Mouse (Mus musculus): Measurements from ENCODE around the gene Tfr2.
"Not testable (repeated sequence)": the region's sequence is repeated elsewhere in the genome, so short reads cannot be mapped to it uniquely, and the experiment has no call there.

The Tfr2 gene

DNA sequence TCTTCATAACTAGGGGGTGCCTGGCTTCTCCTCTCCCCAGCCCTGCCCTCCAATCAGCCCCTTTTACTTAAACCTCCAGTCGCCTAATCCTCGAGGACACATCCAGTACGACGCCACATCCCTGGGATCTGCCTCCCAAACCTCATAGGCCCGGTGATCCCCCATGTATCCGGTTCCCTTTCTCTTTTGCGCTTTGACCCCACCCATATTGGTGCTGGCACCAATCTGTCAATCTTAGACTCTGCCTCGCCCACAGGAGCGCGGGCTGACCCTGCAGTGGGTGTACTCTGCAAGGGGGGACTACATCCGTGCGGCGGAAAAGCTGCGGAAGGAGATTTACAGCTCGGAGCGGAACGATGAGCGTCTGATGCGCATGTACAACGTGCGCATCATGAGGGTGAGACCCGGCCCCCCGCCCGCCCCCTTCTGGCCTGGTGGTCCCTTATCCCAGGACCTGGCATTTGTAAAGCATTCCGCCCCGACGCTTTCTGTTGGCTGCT is 14.1 kb downstream of the Tfr2 start:
- in situ Hi-C loops (cut with MseI, MboI) = no loop called here

GRCm38 (mm10) chr5:137584976-137585375 is 15.3 kb downstream of the Tfr2 start:
- in situ Hi-C loops (cut with MseI, MboI) = no loop called here

DNA sequence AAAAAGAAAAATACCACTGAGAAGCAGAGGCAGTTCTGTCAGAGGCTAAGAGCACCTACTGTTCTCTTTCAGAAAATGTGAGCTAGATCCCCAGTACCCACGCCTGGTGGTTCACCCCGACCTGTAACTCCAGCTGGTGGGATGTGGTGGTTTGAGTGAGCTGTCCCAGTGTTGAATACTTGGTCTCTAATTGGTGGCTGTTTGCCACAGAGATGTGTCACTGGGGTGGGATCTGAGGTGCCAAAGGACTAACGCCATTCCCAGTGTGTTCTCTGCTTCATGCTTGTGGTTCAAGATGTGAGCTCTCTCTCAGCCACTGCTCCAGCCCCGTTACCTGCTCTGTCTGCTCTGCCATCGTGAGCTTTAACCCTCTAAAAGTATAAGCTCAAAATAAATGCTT is 20.9 kb downstream of the Tfr2 start:
- in situ Hi-C loops (cut with MseI, MboI) = no loop called here

- in situ Hi-C loops (cut with MseI, MboI) = no loop called here
Observed at GRCm38 (mm10) chr5:137595921-137596320, 26.3 kb downstream of the Tfr2 start.

DNA sequence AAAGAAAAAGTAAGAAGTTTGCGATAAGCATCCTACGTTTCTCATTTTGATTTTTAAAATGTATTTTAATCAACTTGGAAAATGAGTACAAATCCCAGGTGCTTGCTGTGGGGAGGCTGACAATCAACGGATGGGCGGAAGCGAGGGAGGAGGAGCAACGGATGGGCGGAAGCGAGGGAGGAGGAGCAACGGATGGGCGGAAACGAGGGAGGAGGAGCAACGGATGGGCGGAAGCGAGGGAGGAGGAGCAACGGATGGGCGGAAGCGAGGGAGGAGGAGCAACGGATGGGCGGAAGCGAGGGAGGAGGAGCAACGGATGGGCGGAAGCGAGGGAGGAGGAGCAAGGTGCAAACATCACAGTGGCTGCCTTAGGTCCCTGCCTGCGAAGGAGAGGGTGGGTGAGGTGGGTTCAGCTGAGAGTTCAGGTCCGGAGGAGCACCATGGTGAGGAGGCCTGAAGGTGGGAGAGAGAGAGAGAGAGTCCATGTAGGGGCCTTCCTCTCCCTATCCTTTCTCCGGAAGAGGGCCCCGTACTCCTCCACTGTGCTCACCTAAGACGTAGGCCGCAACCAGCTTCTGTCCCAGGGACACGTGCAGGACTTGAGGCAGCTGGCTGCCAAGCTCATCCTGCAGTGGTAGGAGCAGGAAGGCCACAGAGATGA is 27.1 kb downstream of the Tfr2 start:
- in situ Hi-C loops (cut with MseI, MboI) = no loop called here

DNA sequence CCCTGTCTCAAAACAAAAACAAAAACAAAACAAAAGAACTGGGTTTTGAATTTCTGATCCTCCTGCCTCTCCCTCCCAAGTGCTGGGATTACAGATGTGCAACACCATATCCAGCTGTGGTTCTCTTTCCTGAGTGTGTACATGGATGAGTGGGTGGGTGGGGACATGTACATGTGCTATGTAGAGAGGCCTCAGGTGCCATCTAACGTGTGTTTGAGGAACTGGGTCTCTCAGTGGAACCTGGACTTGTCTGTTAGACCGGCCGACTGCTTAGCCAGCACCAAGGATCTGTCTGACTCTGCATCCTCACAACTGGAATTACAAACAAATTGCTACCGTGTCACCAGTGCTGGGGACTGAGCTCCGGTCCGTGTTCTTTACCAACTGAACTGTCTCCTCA is 28.0 kb downstream of the Tfr2 start:
- in situ Hi-C loops (cut with MseI, MboI) = no loop called here

DNA sequence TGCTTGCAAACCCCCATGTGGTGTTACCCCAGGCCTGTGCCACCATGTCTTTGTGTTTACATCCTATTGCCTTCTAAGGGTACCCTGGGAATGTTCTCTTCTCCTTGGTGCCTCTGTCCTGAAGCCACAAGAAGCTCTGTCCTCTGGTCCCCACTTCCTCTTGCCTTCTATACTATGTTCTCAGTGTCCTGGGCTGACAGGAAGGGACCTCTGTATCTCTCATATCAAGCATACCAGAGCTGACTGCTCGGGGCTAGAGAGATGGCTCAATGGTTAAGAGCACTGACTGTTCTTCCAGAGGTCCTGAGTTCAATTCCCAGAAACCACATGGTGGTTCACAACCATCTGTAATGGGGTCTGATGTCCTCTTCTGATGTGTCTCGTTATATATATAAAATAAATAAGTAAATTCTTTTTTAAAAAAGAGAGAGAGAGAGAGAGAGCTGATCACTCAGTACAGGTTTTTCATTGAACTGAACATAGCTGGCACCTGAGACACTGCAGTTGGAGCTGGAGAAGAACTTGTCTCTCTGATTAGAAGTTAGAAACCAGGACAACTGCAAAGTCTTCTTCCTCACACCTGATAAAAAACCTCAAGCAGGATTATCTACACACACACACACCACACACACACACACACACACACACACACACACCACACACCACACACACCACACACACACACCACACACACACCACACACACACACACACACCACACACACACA is 28.6 kb downstream of the Tfr2 start:
- in situ Hi-C loops (cut with MseI, MboI) = no loop called here

- in situ Hi-C loops (cut with MseI, MboI) = no loop called here
Observed at GRCm38 (mm10) chr5:137599600-137599999, 30.0 kb downstream of the Tfr2 start.

DNA sequence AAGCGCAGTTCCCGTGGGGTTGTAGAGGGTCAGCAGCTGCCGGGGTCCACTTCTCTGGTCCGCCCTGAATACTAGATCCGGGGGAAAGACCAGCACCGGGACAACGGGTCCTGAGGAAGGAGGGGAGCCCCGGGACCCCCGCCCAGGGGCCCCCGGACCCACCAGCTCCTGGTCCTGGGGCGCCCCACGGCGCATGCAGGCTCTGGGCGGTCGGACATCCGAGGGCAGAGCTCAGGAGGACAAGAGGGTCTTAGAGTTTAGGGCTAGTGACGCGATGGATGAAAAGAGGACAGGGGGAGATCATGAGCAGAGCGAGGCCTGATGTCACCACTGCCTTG is 30.6 kb downstream of the Tfr2 start:
- in situ Hi-C loops (cut with MseI, MboI) = no loop called here

GRCm38 (mm10) chr5:137600619-137601364 is 31.2 kb downstream of the Tfr2 start, which contains the start of gene Mospd3:
TSS of gene Mospd3 (minus strand) at chr5:137601058.
- in situ Hi-C loops (cut with MseI, MboI) = no loop called here

DNA sequence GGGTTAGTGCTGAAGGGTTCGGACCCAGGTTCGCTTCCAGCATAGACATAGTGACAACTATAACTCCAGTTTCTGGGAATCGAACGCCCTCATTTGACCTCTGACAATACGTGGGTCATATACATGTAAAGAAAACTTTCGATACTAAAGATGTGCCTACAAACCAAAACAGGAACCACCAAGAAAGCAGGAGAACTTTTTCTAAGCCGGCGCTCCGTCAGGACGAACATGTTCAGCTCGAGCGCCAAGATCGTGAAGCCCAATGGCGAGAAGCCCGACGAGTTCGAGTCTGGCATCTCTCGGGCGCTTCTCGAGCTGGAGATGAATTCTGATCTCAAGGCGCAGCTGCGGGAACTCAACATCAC is 31.7 kb downstream of the Tfr2 start:
- in situ Hi-C loops (cut with MseI, MboI) = no loop called here

GRCm38 (mm10) chr5:137607860-137608653 is 38.4 kb downstream of the Tfr2 start:
- in situ Hi-C loops (cut with MseI, MboI) = no loop called here

DNA sequence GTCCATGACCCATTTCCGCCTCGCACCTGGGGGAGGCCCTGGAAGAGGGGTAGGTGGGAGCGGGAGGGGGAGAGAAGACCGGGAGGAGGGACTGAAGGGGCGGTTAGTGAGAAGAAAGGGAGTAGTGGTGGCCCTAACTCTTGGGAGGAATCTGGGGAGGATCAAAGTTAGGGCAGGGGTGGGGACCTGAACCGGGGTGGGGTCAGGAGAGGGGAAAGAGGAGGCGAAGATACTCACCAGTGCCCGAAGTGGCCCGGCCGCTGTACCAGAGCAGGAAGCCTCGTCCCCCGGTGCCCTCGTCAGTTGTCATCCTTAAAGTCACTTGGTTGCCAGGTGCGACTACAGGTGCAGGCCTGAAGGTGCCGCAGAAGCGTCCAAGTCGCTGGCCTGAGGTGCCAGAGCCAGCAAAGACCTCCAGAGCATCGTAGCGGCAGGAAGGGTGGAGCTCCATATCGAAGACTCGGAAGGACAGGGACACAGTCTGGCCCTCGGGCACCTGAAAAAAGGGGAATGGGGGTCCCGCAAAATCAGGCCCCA is 39.1 kb downstream of the Tfr2 start:
- in situ Hi-C loops (cut with MseI, MboI) = no loop called here

- in situ Hi-C loops (cut with MseI, MboI) = no loop called here
Observed at GRCm38 (mm10) chr5:137609292-137609691, 39.7 kb downstream of the Tfr2 start.

GRCm38 (mm10) chr5:137610056-137610455 is 40.4 kb downstream of the Tfr2 start:
- in situ Hi-C loops (cut with MseI, MboI) = no loop called here

GRCm38 (mm10) chr5:137610548-137611244 is 41.1 kb downstream of the Tfr2 start:
- in situ Hi-C loops (cut with MseI, MboI) = no loop called here

DNA sequence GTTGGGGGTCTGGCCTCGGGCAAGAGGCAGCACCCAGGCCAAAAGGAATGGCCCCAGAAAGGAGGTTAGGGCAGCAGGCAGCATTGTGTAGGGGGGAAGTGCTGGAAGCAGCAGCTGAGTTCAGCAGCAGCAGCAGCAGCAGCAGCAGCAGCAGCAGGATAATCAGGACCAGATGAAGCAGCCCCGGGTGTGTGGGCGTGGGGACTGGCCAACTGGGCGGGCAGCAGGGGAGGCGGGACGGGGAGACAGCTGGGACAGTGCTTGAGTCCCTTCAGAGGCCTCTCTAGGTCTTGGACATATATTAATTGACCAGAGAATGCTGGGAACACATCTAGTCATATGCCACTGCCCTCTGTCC is 41.6 kb downstream of the Tfr2 start:
- in situ Hi-C loops (cut with MseI, MboI) = no loop called here

DNA sequence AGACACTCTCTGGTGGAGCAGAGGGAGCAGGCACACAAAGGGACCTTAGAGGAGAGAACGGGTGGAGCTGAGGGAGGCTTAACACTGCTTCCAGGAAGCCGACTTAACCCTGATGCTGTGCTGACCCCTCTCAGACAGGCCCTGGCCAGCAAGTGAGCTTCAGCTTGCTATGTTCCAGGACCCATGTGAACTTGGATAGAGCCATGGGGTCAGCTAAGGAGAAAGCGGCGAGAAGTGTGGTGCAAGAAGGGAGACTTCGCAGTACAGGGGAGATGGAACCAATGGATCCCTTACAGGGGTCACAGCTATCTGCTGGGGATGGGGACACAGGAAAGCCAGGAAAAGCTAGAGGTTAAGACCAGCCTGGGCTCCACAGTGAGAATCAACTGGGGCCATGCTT is 43.4 kb downstream of the Tfr2 start:
- in situ Hi-C loops (cut with MseI, MboI) = no loop called here

DNA sequence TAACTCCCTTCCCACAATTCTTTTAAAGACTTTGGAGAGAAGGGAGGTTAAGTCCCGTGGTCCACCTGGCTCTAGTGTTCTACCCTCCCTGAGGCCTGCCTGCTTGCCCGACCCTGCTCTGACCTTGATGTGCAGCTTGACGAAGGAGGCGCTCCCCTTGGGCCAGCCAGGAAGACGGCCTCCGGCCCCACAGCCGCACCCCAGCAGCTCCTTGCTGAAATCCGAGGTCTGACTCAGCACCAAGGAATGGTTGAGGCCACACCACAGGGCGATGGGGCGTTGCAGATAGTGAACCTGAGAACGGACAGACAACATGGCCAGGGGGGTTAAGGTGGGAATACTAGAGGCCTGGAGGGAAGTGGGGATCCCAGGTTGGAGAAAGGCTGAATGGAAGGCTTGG is 43.9 kb downstream of the Tfr2 start, which contains the start of gene Pcolce:
TSS of gene Pcolce (minus strand) at position 235 of the 400 bp plus-strand sequence.
- in situ Hi-C loops (cut with MseI, MboI) = no loop called here

DNA sequence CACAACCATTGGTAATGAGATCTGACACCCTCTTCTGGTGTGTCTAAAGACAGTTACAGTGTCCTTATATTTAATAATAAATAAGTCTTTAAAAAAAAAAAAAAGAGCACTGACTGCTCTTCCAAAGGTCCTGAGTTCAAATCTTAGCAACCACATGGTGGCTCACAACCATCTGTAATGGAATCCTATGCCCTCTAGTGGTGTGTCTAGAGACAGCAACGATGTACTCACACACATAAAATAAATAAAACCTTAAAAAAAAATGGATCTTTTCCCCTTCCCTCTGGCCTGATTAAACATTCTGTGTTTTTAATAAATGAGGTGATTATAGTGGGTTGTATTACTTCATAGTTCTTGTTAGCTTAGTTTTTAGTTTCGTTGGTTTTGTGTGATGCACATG is 45.3 kb downstream of the Tfr2 start:
- in situ Hi-C loops (cut with MseI, MboI) = not testable (repeated sequence)

GRCm38 (mm10) chr5:137615347-137615746 is 45.7 kb downstream of the Tfr2 start:
- in situ Hi-C loops (cut with MseI, MboI) = no loop called here
